Mouse (Mus musculus): ENCODE results near the gene Tas2r103.

The Tas2r103 gene

GRCm38 (mm10) chr6:133037001-133037400 is at the start of gene Tas2r103:
TSS of gene Tas2r103 (minus strand) at chr6:133037101.
- no peak for DNase-seq

- DNase-seq, result no peak
Observed at GRCm38 (mm10) chr6:133055716-133056115, 18.8 kb upstream of the Tas2r103 start, which contains the start of gene Tas2r140. TSS of gene Tas2r140 (minus strand) at chr6:133055816.
